Mouse (Mus musculus): ENCODE measurements around the gene Gm4707. TPM values are rescaled to one million over a fixed set of nuclear protein-coding genes. Genes with fewer than 3 reads are reported as not detected.
"Not testable (repeated sequence)": the region's sequence is repeated elsewhere in the genome, so short reads cannot be mapped to it uniquely, and the experiment has no call there.

The Gm4707 gene
- total and polyA plus RNA-seq, 2 experiments from 2014 or later: 2.1 to 3.8 TPM

GRCm38 (mm10) chr17:71476346-71477020 is 16.8 kb upstream of the Gm4707 start:
- DNase-seq (ENCODE audit: low spot score): no peak
- no peak overlapping the region for H3K27ac ChIP-seq
- no peaks in the 10 kb centered on the region for H3K36me3 ChIP-seq (ENCODE audit: insufficient read depth, low read length)
- H3K4me2 ChIP-seq (ENCODE audit: low read depth, low read length): peak overlapping the region; percentile 85
- no peak for ATAC-seq
- H3K9me3 ChIP-seq (ENCODE audit: low read length): no peaks in the 10 kb centered on the region
- H3K27me3 ChIP-seq (ENCODE audit: insufficient read depth, low read length): no peaks in the 10 kb centered on the region
- 75% methylated on average over 7 of the region's 7 CpGs for WGBS
- H3K9ac ChIP-seq (replicated peaks; ENCODE audit: low read length): peak overlapping the region; percentile 96; the same call in 1 of the 2 replicates
- peak overlapping the region; percentile 92 for H3K4me3 ChIP-seq (ENCODE audit: low read length)
- TF ChIP-seq CTCF (IDR thresholded peaks at IDR 0.05; ENCODE audit: low read depth): no peak
- H3K4me1 ChIP-seq (ENCODE audit: insufficient read depth, low read length): peaks cover 7% of the 10 kb centered on the region; the same call in 1 of the 2 replicates

GRCm38 (mm10) chr17:71475705-71476089 is 16.0 kb upstream of the Gm4707 start:
- no peak for TF ChIP-seq CTCF (IDR thresholded peaks at IDR 0.05; ENCODE audit: low read depth)
- ATAC-seq (no peak; the same call in 1 of the 2 replicates), DNase-seq (ENCODE audit: low spot score) (peak; percentile 84)
- Histone ChIP-seq H3K9ac (replicated peaks; ENCODE audit: low read length) (peak overlapping the region; percentile 96), H3K4me2 (ENCODE audit: low read depth, low read length) (peak overlapping the region; percentile 85), H3K27me3 (ENCODE audit: insufficient read depth, low read length) (no peaks in the 10 kb centered on the region), H3K36me3 (ENCODE audit: insufficient read depth, low read length) (no peaks in the 10 kb centered on the region), H3K27ac (peak overlapping the region; percentile 99), H3K4me3 (ENCODE audit: low read length) (peak overlapping the region; percentile 92), H3K4me1 (ENCODE audit: insufficient read depth, low read length) (peaks cover 7% of the 10 kb centered on the region; the same call in 1 of the 2 replicates), H3K9me3 (ENCODE audit: low read length) (no peaks in the 10 kb centered on the region)
- under 1% methylated on average over 31 of the region's 31 CpGs for WGBS

GRCm38 (mm10) chr17:71474762-71475704 is 15.3 kb upstream of the Gm4707 start, which contains the start of gene Smchd1:
Gene Smchd1 (minus strand): TSS chr17:71475343.
- peak; percentile 22; the same call in 1 of the 2 replicates for TF ChIP-seq CTCF (IDR thresholded peaks at IDR 0.05; ENCODE audit: low read depth)
- Histone ChIP-seq H3K9ac (replicated peaks; ENCODE audit: low read length) (peak within 1 kb of the TSS; percentile 96), H3K36me3 (ENCODE audit: insufficient read depth, low read length) (no peaks in the 10 kb centered on the region), H3K27me3 (ENCODE audit: insufficient read depth, low read length) (no peaks in the 10 kb centered on the region), H3K4me1 (ENCODE audit: insufficient read depth, low read length) (peaks cover 7% of the 10 kb centered on the region; the same call in 1 of the 2 replicates), H3K4me3 (ENCODE audit: low read length) (peak within 1 kb of the TSS; percentile 92), H3K4me2 (ENCODE audit: low read depth, low read length) (peak within 1 kb of the TSS; percentile 85), H3K9me3 (ENCODE audit: low read length) (no peaks in the 10 kb centered on the region), H3K27ac (peak within 1 kb of the TSS; percentile 99)
- 3% methylated on average over 90 of the region's 109 CpGs for WGBS
- DNase-seq (ENCODE audit: low spot score) (peak; percentile 95), ATAC-seq (peak; percentile 94)

GRCm38 (mm10) chr17:71474128-71474527 is 14.4 kb upstream of the Gm4707 start:
- Histone ChIP-seq H3K4me2 (ENCODE audit: low read depth, low read length) (peak overlapping the region; percentile 85), H3K4me1 (ENCODE audit: insufficient read depth, low read length) (peaks cover 7% of the 10 kb centered on the region; the same call in 1 of the 2 replicates), H3K4me3 (ENCODE audit: low read length) (peak overlapping the region; percentile 92), H3K27me3 (ENCODE audit: insufficient read depth, low read length) (no peaks in the 10 kb centered on the region), H3K9ac (replicated peaks; ENCODE audit: low read length) (peak overlapping the region; percentile 96), H3K9me3 (ENCODE audit: low read length) (no peaks in the 10 kb centered on the region), H3K36me3 (ENCODE audit: insufficient read depth, low read length) (no peaks in the 10 kb centered on the region), H3K27ac (no peak overlapping the region)
- no peak for DNase-seq (ENCODE audit: low spot score)
- no peak for TF ChIP-seq CTCF (IDR thresholded peaks at IDR 0.05; ENCODE audit: low read depth)
- no peak for ATAC-seq
- WGBS: 17% methylated on average over 8 of the region's 8 CpGs

- H3K27me3 ChIP-seq (ENCODE audit: insufficient read depth, low read length): no peaks in the 10 kb centered on the region
- no peak overlapping the region for H3K27ac ChIP-seq
- H3K9me3 ChIP-seq (ENCODE audit: low read length): no peaks in the 10 kb centered on the region
- no peak for TF ChIP-seq CTCF (IDR thresholded peaks at IDR 0.05; ENCODE audit: low read depth)
- no peak overlapping the region for H3K4me2 ChIP-seq (ENCODE audit: low read depth, low read length)
- ATAC-seq (no peak), DNase-seq (ENCODE audit: low spot score) (no peak)
- H3K9ac ChIP-seq (replicated peaks; ENCODE audit: low read length): no peak overlapping the region
- WGBS: 70% methylated on average over 2 of the region's 2 CpGs
- no peak overlapping the region for H3K4me3 ChIP-seq (ENCODE audit: low read length)
- H3K4me1 ChIP-seq (ENCODE audit: insufficient read depth, low read length): peaks cover 7% of the 10 kb centered on the region; the same call in 1 of the 2 replicates
- H3K36me3 ChIP-seq (ENCODE audit: insufficient read depth, low read length): no peaks in the 10 kb centered on the region
Measured at GRCm38 (mm10) chr17:71471261-71471660, 11.5 kb upstream of the Gm4707 start.

- Histone ChIP-seq H3K36me3 (ENCODE audit: insufficient read depth, low read length) (peaks cover 17% of the 10 kb centered on the region; the same call in 1 of the 2 replicates), H3K9ac (replicated peaks; ENCODE audit: low read length) (no peak overlapping the region), H3K9me3 (ENCODE audit: low read length) (no peaks in the 10 kb centered on the region), H3K4me1 (ENCODE audit: insufficient read depth, low read length) (no peaks in the 10 kb centered on the region), H3K27ac (no peak overlapping the region), H3K27me3 (ENCODE audit: insufficient read depth, low read length) (no peaks in the 10 kb centered on the region), H3K4me2 (ENCODE audit: low read depth, low read length) (no peak overlapping the region), H3K4me3 (ENCODE audit: low read length) (no peak overlapping the region)
- 93% methylated on average over 3 of the region's 3 CpGs for whole genome bisulfite sequencing
- ATAC-seq: no peak
- DNase-seq (ENCODE audit: low spot score): no peak
- TF ChIP-seq CTCF (IDR thresholded peaks at IDR 0.05; ENCODE audit: low read depth): no peak
Measured at GRCm38 (mm10) chr17:71460312-71460711, 594 bp upstream of the Gm4707 start.

- DNase-seq (ENCODE audit: low spot score); H3K27ac ChIP-seq; H3K4me2 ChIP-seq (ENCODE audit: low read depth, low read length); H3K27me3 ChIP-seq (ENCODE audit: insufficient read depth, low read length); H3K9ac ChIP-seq (replicated peaks; ENCODE audit: low read length); H3K4me1 ChIP-seq (ENCODE audit: insufficient read depth, low read length); H3K9me3 ChIP-seq (ENCODE audit: low read length); ATAC-seq; H3K4me3 ChIP-seq (ENCODE audit: low read length): not testable (repeated sequence)
- H3K36me3 ChIP-seq (ENCODE audit: insufficient read depth, low read length): peaks cover 14% of the 10 kb centered on the region
- WGBS: 93% methylated on average over 5 of the region's 6 CpGs
Measured at GRCm38 (mm10) chr17:71457361-71457760, 2.4 kb downstream of the Gm4707 start.

All from hindbrain, postnatal 0 days (tissue).